Mouse (Mus musculus) lung, adult 2 months (tissue): Measurements from ENCODE around the gene Onecut3. TPM values are rescaled to one million over a fixed set of nuclear protein-coding genes. Genes with fewer than 3 reads are reported as not detected.

Experiments
- DNase-seq: peaks from one replicate; pipeline ENCODE4 v3.0.0; 2022
- H3K4me1 ChIP-seq: fragments of 200-500 bp; 2 replicates; pipeline ENCODE4 v1.6.1; 2011; ENCODE audit warnings: low read length; ENCODE audit not compliant: control insufficient read depth, insufficient read depth
- H3K4me3 ChIP-seq: fragments of 200-500 bp; replicated peaks from 2 replicates; pipeline ENCODE3; 2011; ENCODE audit warnings: low read depth, mild to moderate bottlenecking, control low read depth, low read length; ENCODE audit errors: extremely low read depth
- CTCF ChIP-seq: fragments of 200-500 bp; IDR thresholded peaks from 2 replicates; pipeline ENCODE4 v1.5.1; 2011; ENCODE audit warnings: mild to moderate bottlenecking, low read length, control low read depth; ENCODE audit not compliant: insufficient read depth
- POLR2A ChIP-seq: fragments of 200-500 bp; IDR thresholded peaks from 2 replicates; pipeline ENCODE4 v1.6.1; 2011; ENCODE audit warnings: low read depth, mild to moderate bottlenecking, control low read depth, low read length, borderline replicate concordance; ENCODE audit errors: extremely low read depth
- WGBS: fragments of 180-500 bp; shearing (Covaris S2); methylation state at CpG from one replicate; pipeline ENCODE4 v1.1.7; 2018; 5-methylcytosine and 5-hydroxymethylcytosine counted together
- polyA plus RNA-seq: library from polyadenylated mRNA; depleted of rRNA; stranded (reverse); fragments of >200 nt; gene quantifications from 2 replicates; pipeline ENCODE4 v1.2.3, GENCODE M21; 2012; rRNA removed

Gene Onecut3
- polyA plus RNA-seq: not detected in 2 replicates

GRCm38 (mm10) chr10:80494732-80495131, at the start of gene Onecut3:
Onecut3 (plus strand) TSS chr10:80494835.
- Histone ChIP-seq H3K4me3 (peak within 1 kb of the TSS; percentile 13), H3K4me1 (peaks cover 2% of the 10 kb centered on the region; the same call in 1 of the 2 replicates)
- TF ChIP-seq CTCF (no peak), POLR2A (no peak)
- WGBS: under 1% methylated on average over 42 of the region's 42 CpGs
- DNase-seq: no peak

GRCm38 (mm10) chr10:80445052-80445451, 49.6 kb upstream of the Onecut3 start:
- 74% methylated on average over 1 of the region's 1 CpGs for WGBS
- TF ChIP-seq CTCF: no peak
- no peak for TF ChIP-seq POLR2A
- H3K4me1 ChIP-seq: peaks cover 2% of the 10 kb centered on the region; the same call in 1 of the 2 replicates
- H3K4me3 ChIP-seq: no peak overlapping the region
- no peak for DNase-seq

- WGBS: 9% methylated on average over 26 of the region's 26 CpGs
- TF ChIP-seq CTCF: peak; percentile 93
- no peak for TF ChIP-seq POLR2A
- Histone ChIP-seq H3K4me3 (no peak overlapping the region), H3K4me1 (peaks cover 2% of the 10 kb centered on the region; the same call in 1 of the 2 replicates)
- DNase-seq: peak; percentile 74
Measured at GRCm38 (mm10) chr10:80445898-80446601, 48.6 kb upstream of the Onecut3 start.

- DNase-seq: no peak
- Histone ChIP-seq H3K4me3 (no peak overlapping the region), H3K4me1 (peaks cover 2% of the 10 kb centered on the region; the same call in 1 of the 2 replicates)
- TF ChIP-seq POLR2A (no peak), CTCF (no peak)
- WGBS: 18% methylated on average over 6 of the region's 6 CpGs
Measured at GRCm38 (mm10) chr10:80450599-80450998, 44.0 kb upstream of the Onecut3 start.

- WGBS: 52% methylated on average over 10 of the region's 10 CpGs
- Histone ChIP-seq H3K4me1 (no peaks in the 10 kb centered on the region), H3K4me3 (no peak overlapping the region)
- no peak for DNase-seq
- no peak for TF ChIP-seq CTCF
- TF ChIP-seq POLR2A: no peak
Measured at GRCm38 (mm10) chr10:80453601-80454000, 41.0 kb upstream of the Onecut3 start.

- no peak for DNase-seq
- WGBS: 69% methylated on average over 5 of the region's 5 CpGs
- TF ChIP-seq CTCF (no peak), POLR2A (no peak)
- no peaks in the 10 kb centered on the region for H3K4me1 ChIP-seq
- no peak overlapping the region for H3K4me3 ChIP-seq
Measured at GRCm38 (mm10) chr10:80454781-80455180, 39.9 kb upstream of the Onecut3 start.

- Histone ChIP-seq H3K4me1 (no peaks in the 10 kb centered on the region), H3K4me3 (no peak overlapping the region)
- 87% methylated on average over 5 of the region's 5 CpGs for WGBS
- DNase-seq: no peak
- no peak for TF ChIP-seq POLR2A
- TF ChIP-seq CTCF: no peak
Measured at GRCm38 (mm10) chr10:80455697-80456096, 38.9 kb upstream of the Onecut3 start.

GRCm38 (mm10) chr10:80459236-80459635, 35.4 kb upstream of the Onecut3 start:
- 76% methylated on average over 10 of the region's 10 CpGs for WGBS
- no peak for DNase-seq
- no peak overlapping the region for H3K4me3 ChIP-seq

GRCm38 (mm10) chr10:80459671-80460070, 35.0 kb upstream of the Onecut3 start:
- no peaks in the 10 kb centered on the region for H3K4me1 ChIP-seq
- no peak for DNase-seq
- H3K4me3 ChIP-seq: no peak overlapping the region
- 90% methylated on average over 11 of the region's 11 CpGs for WGBS
- TF ChIP-seq CTCF: no peak
- TF ChIP-seq POLR2A: no peak

More at GRCm38 (mm10) chr10:80459236-80459635, 35.4 kb upstream of the Onecut3 start:
- TF ChIP-seq POLR2A: no peak
- no peak for TF ChIP-seq CTCF
- no peaks in the 10 kb centered on the region for H3K4me1 ChIP-seq

GRCm38 (mm10) chr10:80460324-80460723, 34.3 kb upstream of the Onecut3 start:
- Histone ChIP-seq H3K4me1 (no peaks in the 10 kb centered on the region), H3K4me3 (no peak overlapping the region)
- TF ChIP-seq CTCF (no peak), POLR2A (no peak)
- DNase-seq: no peak
- 56% methylated on average over 4 of the region's 4 CpGs for WGBS
